Mouse (Mus musculus): Measurements from ENCODE around the gene Fam53b. TPM values are rescaled to one million over a fixed set of nuclear protein-coding genes. Genes with fewer than 3 reads are reported as not detected.

Fam53b gene
- polyA plus RNA-seq, 1 experiment = 52.4 TPM

DNA sequence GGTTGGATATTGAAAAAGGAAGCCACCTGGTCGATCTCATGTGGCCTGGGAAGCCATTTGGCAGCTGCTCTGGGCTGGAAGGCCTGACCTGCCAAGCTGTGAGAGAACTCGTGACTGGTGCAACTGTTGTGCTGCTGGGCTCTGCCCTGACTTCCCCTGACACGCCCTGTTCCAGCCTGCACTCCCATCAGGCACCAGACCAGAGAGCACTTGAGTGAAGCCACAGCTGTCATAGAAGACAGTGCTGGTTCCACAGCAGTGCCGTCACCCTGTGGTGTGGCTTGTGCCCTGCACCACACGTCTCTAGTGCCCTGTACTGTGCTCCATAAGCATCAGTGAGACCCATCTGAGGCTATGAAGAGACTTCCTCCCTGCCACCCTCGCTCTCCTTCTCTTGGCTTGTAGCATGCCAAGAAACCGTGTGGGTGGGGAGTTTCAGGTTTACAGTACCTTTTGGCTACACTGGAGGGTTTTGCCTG, 141.2 kb downstream of the Fam53b start:
- Histone ChIP-seq H3K27me3 (ENCODE audit: control insufficient read depth, insufficient read depth, low read length) (no peaks in the 10 kb centered on the region), H3K27ac (ENCODE audit: insufficient read depth, low read length) (peak overlapping the region; percentile 60), H3K4me1 (ENCODE audit: control insufficient read depth, insufficient read depth, insufficient read length) (peaks cover 12% of the 10 kb centered on the region; the same call in 1 of the 2 replicates), H3K4me3 (ENCODE audit: extremely low read depth, insufficient read depth, insufficient read length) (no peak overlapping the region), H3K36me3 (ENCODE audit: control insufficient read depth, insufficient read depth, low read length) (no peaks in the 10 kb centered on the region)
- 12% methylated on average over 7 of the region's 7 CpGs for WGBS
- DNase-seq (ENCODE audit: low read depth in 1 of 2, low spot score in 2 of 2) = peak; percentile 50 to 59
- TF ChIP-seq POLR2A (IDR thresholded peaks at IDR 0.05; ENCODE audit: low read depth, low read length) (no peak), CTCF (IDR thresholded peaks at IDR 0.05; ENCODE audit: extremely low read depth, insufficient read depth, insufficient read length, insufficient replicate concordance) (no peak)

DNA sequence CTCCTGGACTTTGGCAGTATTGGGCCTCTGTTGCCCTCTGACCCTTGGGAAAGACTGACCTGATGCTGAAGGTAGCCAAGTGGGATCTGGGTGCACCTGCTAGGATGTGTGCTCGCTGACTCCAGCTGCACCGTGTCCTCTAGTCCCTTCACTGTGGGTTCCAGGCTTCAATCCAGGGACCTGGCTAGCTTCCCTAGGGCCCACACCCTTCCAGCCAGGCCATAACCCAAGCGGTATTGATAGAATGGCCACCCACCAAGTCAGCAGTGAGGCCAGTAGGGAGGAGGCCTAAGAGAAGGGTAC, 142.9 kb downstream of the Fam53b start:
- Histone ChIP-seq H3K27me3 (ENCODE audit: control insufficient read depth, insufficient read depth, low read length) (no peaks in the 10 kb centered on the region), H3K4me1 (ENCODE audit: control insufficient read depth, insufficient read depth, insufficient read length) (peaks cover 12% of the 10 kb centered on the region; the same call in 1 of the 2 replicates), H3K4me3 (ENCODE audit: extremely low read depth, insufficient read depth, insufficient read length) (no peak overlapping the region), H3K27ac (ENCODE audit: insufficient read depth, low read length) (no peak overlapping the region), H3K36me3 (ENCODE audit: control insufficient read depth, insufficient read depth, low read length) (no peaks in the 10 kb centered on the region)
- no peak for DNase-seq (ENCODE audit: low read depth in 1 of 2, low spot score in 2 of 2)
- TF ChIP-seq POLR2A (IDR thresholded peaks at IDR 0.05; ENCODE audit: low read depth, low read length) = no peak
- no peak for TF ChIP-seq CTCF (IDR thresholded peaks at IDR 0.05; ENCODE audit: extremely low read depth, insufficient read depth, insufficient read length, insufficient replicate concordance)
- WGBS = 84% methylated on average over 3 of the region's 3 CpGs

DNA sequence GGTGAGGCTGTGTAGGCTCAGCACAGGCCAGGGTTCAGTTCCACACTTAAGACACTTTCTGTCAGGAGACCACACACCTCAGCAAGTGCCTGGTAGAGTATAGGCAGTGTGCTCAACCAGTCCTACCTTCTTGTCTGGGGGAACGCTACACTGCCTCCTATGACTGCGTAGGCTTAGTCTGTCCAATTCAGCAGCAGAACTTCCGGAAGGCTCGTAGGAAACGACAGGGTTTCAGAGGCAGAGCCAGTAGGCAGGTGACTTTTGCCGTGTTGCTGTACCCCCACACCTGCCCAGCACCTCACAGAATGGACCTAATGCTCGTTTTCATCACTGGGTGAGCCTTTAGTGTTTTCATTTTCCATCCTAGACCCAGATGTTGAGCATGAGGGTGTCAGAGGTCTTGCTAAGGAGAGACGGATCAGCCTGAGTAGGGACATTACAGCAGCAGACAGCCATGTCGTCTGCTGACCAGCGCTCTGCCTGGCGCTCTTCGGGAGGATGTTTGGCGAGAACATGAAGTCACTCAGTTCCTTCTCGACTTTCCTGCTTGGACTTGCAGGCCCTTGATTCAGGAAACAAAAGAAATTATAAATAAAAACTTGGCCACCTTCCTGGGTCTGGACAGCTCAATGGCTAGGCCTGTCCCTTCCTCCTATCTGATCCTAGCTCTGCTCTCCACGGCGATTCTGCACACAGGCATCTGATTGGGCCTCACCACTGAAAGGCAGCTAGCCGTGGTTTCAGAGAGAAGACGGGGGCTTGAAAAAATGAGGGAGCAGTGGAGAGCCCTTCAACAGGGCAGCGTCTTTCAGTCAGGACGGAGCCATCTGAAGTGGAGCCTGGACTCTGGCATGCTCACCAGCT, 143.5 kb downstream of the Fam53b start:
- H3K27ac ChIP-seq (ENCODE audit: insufficient read depth, low read length) = no peak overlapping the region
- no peak overlapping the region for H3K4me3 ChIP-seq (ENCODE audit: extremely low read depth, insufficient read depth, insufficient read length)
- no peaks in the 10 kb centered on the region for H3K36me3 ChIP-seq (ENCODE audit: control insufficient read depth, insufficient read depth, low read length)
- H3K4me1 ChIP-seq (ENCODE audit: control insufficient read depth, insufficient read depth, insufficient read length) = peaks cover 12% of the 10 kb centered on the region; the same call in 1 of the 2 replicates
- DNase-seq (ENCODE audit: low read depth in 1 of 2, low spot score in 2 of 2) = no peak
- 91% methylated on average over 20 of the region's 20 CpGs for WGBS
- TF ChIP-seq POLR2A (IDR thresholded peaks at IDR 0.05; ENCODE audit: low read depth, low read length) (no peak), CTCF (IDR thresholded peaks at IDR 0.05; ENCODE audit: extremely low read depth, insufficient read depth, insufficient read length, insufficient replicate concordance) (no peak)
- H3K27me3 ChIP-seq (ENCODE audit: control insufficient read depth, insufficient read depth, low read length) = no peaks in the 10 kb centered on the region

DNA sequence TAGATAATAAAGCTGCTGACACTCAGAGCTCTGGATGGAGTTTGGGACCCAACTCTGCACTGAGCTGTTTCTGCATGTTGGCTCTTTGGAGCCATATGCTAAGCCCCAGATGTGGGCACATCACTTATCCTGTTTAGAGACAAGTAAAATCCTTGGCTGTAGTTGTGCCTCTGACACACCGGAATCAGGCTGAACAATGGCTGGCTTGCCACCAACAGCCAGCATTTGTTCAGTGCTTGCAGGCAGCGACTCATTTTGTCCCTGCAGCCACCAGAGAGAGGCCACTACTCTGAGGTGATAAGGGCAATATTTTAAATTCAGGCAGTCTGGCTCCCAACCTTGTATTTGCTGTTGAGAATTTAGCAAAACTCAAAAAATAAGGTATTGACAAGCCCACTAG, 145.1 kb downstream of the Fam53b start:
- H3K4me3 ChIP-seq (ENCODE audit: extremely low read depth, insufficient read depth, insufficient read length) = no peak overlapping the region
- H3K36me3 ChIP-seq (ENCODE audit: control insufficient read depth, insufficient read depth, low read length) = no peaks in the 10 kb centered on the region
- H3K27ac ChIP-seq (ENCODE audit: insufficient read depth, low read length) = no peak overlapping the region
- peaks cover 12% of the 10 kb centered on the region; the same call in 1 of the 2 replicates for H3K4me1 ChIP-seq (ENCODE audit: control insufficient read depth, insufficient read depth, insufficient read length)
- DNase-seq (ENCODE audit: low read depth in 1 of 2, low spot score in 2 of 2) = no peak
- 92% methylated on average over 2 of the region's 2 CpGs for WGBS
- no peaks in the 10 kb centered on the region for H3K27me3 ChIP-seq (ENCODE audit: control insufficient read depth, insufficient read depth, low read length)
- no peak for TF ChIP-seq POLR2A (IDR thresholded peaks at IDR 0.05; ENCODE audit: low read depth, low read length)
- TF ChIP-seq CTCF (IDR thresholded peaks at IDR 0.05; ENCODE audit: extremely low read depth, insufficient read depth, insufficient read length, insufficient replicate concordance) = no peak

DNA sequence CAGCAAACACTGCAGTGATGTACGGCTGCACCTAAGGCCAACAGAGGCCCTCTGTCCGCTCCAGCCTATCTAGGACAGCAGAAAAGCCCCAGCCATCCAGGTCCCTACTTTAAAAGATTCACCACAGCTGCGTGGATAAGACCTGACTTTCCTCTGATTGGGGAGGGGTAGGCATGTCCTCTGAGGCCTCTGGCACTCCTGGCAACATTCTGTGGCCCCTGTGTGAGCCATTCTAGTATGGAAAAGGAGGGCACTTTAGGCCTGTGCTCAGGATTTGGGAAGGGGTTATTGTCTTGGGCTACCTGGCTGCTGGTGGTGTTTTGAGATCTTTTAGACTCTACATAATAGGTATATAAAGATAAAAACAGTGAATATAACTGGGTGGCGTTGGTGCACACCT, 147.2 kb downstream of the Fam53b start:
- H3K4me1 ChIP-seq (ENCODE audit: control insufficient read depth, insufficient read depth, insufficient read length) = no peaks in the 10 kb centered on the region
- no peak overlapping the region for H3K4me3 ChIP-seq (ENCODE audit: extremely low read depth, insufficient read depth, insufficient read length)
- no peak for TF ChIP-seq CTCF (IDR thresholded peaks at IDR 0.05; ENCODE audit: extremely low read depth, insufficient read depth, insufficient read length, insufficient replicate concordance)
- TF ChIP-seq POLR2A (IDR thresholded peaks at IDR 0.05; ENCODE audit: low read depth, low read length) = no peak
- 89% methylated on average over 4 of the region's 4 CpGs for WGBS
- no peak for DNase-seq (ENCODE audit: low read depth in 1 of 2, low spot score in 2 of 2)
- H3K36me3 ChIP-seq (ENCODE audit: control insufficient read depth, insufficient read depth, low read length) = no peaks in the 10 kb centered on the region
- no peaks in the 10 kb centered on the region for H3K27me3 ChIP-seq (ENCODE audit: control insufficient read depth, insufficient read depth, low read length)
- no peak overlapping the region for H3K27ac ChIP-seq (ENCODE audit: insufficient read depth, low read length)

DNA sequence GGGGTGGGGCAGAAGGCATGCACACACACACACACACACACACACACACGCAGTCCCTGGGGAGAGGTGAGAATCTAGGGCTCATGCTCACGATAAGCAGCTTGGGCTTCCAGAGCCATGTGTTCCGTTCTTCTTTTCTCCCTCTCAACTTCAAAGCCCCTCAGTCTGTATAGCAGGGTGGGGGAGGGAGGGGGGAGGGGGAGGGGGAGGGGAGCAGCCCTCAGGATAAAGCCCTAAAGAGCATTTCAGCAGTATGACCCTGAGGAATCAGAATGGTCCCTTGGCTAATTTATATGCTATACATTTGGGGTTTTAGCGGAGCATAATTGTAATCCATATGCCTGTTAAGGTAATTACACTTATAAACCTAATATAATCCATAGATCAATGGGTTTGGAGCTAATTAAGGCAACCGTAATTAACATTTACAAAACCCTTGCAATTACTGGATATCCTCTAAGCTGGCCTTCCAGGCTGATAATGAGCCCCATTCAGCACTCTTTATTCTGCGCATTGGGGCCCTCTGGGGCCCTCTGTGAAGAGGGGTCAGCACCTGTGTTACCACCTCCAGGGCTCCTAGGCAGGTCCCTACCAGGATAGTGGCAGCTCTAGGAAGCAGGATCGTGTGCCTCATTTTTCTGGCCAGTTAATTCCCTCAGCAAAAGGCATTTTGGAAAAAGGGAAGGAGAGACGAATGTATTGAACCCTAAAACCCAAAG, 147.9 kb downstream of the Fam53b start:
- H3K36me3 ChIP-seq (ENCODE audit: control insufficient read depth, insufficient read depth, low read length) = no peaks in the 10 kb centered on the region
- no peaks in the 10 kb centered on the region for H3K4me1 ChIP-seq (ENCODE audit: control insufficient read depth, insufficient read depth, insufficient read length)
- no peak for TF ChIP-seq POLR2A (IDR thresholded peaks at IDR 0.05; ENCODE audit: low read depth, low read length)
- no peak for TF ChIP-seq CTCF (IDR thresholded peaks at IDR 0.05; ENCODE audit: extremely low read depth, insufficient read depth, insufficient read length, insufficient replicate concordance)
- no peak for DNase-seq (ENCODE audit: low read depth in 1 of 2, low spot score in 2 of 2)
- H3K4me3 ChIP-seq (ENCODE audit: extremely low read depth, insufficient read depth, insufficient read length) = no peak overlapping the region
- 94% methylated on average over 8 of the region's 8 CpGs for WGBS
- H3K27me3 ChIP-seq (ENCODE audit: control insufficient read depth, insufficient read depth, low read length) = no peaks in the 10 kb centered on the region
- no peak overlapping the region for H3K27ac ChIP-seq (ENCODE audit: insufficient read depth, low read length)
